Mouse (Mus musculus) heart, adult 2 months (tissue): ENCODE data around the gene Tmub1.

ENCODE experiments used
- CTCF ChIP-seq: fragments of 200-600 bp; IDR thresholded peaks from 2 replicates; pipeline ENCODE4 v1.8.1; 2022; ENCODE audit warnings: antibody characterized with exemption, mild to moderate bottlenecking, moderate library complexity
- EP300 ChIP-seq: fragments of 200-500 bp; IDR thresholded peaks from 2 replicates; pipeline ENCODE4 v1.6.1; 2011; ENCODE audit warnings: low read depth, low read length, control low read depth; ENCODE audit not compliant: insufficient read depth
- POLR2A ChIP-seq: fragments of 200-500 bp; IDR thresholded peaks from 2 replicates; pipeline ENCODE4 v1.6.1; 2011; ENCODE audit warnings: mild to moderate bottlenecking, low read depth, low read length, control low read depth; ENCODE audit not compliant: insufficient read depth

DNA sequence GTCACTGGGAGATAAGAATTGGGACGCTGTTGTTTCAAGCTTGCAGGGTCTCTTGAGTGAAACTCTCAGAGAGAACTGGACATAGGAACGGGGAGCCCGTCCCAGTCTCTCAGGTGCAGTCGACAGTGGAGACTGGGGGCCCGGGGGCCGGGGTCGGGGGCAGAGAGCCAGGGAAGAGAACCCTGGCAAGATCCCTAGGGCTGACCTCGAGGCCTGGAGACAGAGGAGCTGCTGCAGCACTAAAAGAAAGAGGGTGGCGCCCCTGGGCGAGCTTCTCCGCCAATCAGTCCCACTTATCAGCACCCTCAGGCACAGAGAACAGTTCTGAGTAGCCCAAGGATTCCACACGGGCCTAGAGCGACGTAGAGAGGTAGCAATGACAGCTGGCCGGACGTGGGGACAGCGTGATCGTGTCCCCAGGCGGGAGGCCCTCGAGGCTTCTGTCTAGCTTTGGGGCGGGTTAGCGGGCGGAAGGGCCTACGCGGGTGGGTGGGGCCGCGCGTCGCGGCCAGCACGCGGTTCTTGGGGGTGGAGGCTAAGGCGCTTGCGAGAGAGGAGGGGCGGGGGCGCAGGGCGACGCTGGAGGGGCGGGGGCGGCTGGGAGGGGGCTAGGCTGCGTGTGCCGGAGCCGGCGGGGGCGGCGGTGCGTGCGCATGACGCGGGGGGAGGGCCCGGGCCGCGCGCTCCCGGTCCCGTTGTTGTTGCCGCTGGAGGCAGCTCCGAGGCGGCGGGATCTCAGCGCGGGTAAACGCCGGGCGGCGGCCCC, 3.8 kb upstream of the Tmub1 start:
- TF ChIP-seq POLR2A (peak; percentile 87), CTCF (peak; percentile 21; the same call in 1 of the 2 replicates), EP300 (peak; percentile 64; the same call in 1 of the 2 replicates)
